Mouse (Mus musculus): ENCODE results near the gene Cst9.

GRCm38 (mm10) chr2:148878641-148879130 lies 43.7 kb downstream of the Cst9 start:
- TF ChIP-seq EP300 (optimal IDR thresholded peaks at IDR 0.05) (no peak), CTCF (IDR thresholded peaks at IDR 0.05; ENCODE audit: low read depth) (no peak)

Measured in stomach, postnatal 0 days (tissue).